Mouse (Mus musculus): ENCODE measurements around the gene Gm21209. TPM values are rescaled to one million over a fixed set of nuclear protein-coding genes. Genes with fewer than 3 reads are reported as not detected.
"Not testable (repeated sequence)": the region's sequence is repeated elsewhere in the genome, so short reads cannot be mapped to it uniquely, and the experiment has no call there.

The Gm21209 gene
- polyA plus RNA-seq (2012) = not detected in 2 replicates

DNA sequence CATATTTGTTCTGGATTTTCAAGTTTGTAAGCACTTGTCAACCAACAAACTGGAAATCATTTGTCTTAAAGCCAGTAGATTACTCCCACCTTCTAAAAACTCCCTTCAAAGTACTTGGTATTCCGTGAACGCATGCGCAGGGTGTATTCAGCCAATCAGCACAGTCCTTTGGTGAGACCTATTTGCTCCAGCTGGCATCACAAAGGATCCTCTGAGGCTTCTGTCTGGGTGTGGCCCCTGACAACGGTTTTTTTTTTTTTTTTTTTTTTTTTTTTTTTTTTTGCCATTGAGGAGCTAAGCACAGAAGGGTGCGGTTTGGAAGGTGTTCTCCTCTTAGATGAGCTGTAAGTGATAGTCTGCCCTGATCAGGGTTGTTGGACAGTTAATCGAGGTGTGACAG lies at the start of gene Gm21209:
Gene Gm21209, plus strand, starts transcription at position 301 of the 400 bp plus-strand sequence.
- not testable (repeated sequence) for TF ChIP-seq GATA1 (IDR thresholded peaks at IDR 0.05; ENCODE audit: low read length)
